Comparison of ENCODE assay signal across 12 mouse cellular contexts in genomic region chr12:59265942-59266231, GRCm38 (mm10). TPM values are rescaled to one million over a fixed set of nuclear protein-coding genes. Genes with fewer than 3 reads are reported as not detected.
DNase-seq lines count a peak whose midpoint lies in the region; ATAC-seq and TF ChIP-seq lines count a peak whose summit lies in the region.
"Had no signal": no experiment of that assay in that cellular context is flagged by ENCODE, and none has a peak within 500 bp of the region (broad histone marks: within the 10 kb centered on the region; RNA-seq: fewer than 3 reads in every experiment).

No protein-coding gene starts in this region.

- no peaks in the 10 kb centered on the region for H3K27me3 ChIP-seq in heart, embryonic 14.5 days (ENCODE audit: control insufficient read depth, insufficient read depth, low read length)
- no peaks in the 10 kb centered on the region for H3K27me3 ChIP-seq in neural tube, embryonic 12.5 days (replicated peaks)
- no peaks in the 10 kb centered on the region for H3K27me3 ChIP-seq in limb, embryonic 14.5 days (ENCODE audit: control insufficient read depth, insufficient read depth, low read length)

- TF ChIP-seq POLR2A in limb, embryonic 14.5 days (IDR thresholded peaks at IDR 0.05; ENCODE audit: borderline replicate concordance, extremely low read depth, insufficient read depth, insufficient read length): no peak

- H3K9ac ChIP-seq in heart, embryonic 14.5 days (ENCODE audit: low read length): no peak overlapping the region
- no peak overlapping the region for H3K9ac ChIP-seq in neural tube, embryonic 12.5 days
- H3K9ac ChIP-seq in limb, embryonic 14.5 days (ENCODE audit: low read depth, low read length, severe bottlenecking): no peak overlapping the region

- 82% methylated on average over 4 of the region's 4 CpGs for WGBS in heart, embryonic 14.5 days
- 73% methylated on average over 4 of the region's 4 CpGs for WGBS in neural tube, embryonic 12.5 days
- 79% methylated on average over 4 of the region's 4 CpGs for WGBS in limb, embryonic 14.5 days

- intact Hi-C loops in heart, postnatal 36 days (cut with DNase I): loop anchor here (10.0 kb wide), 1 partner anchor 1319 kb away; no protein-coding TSS in a partner anchor
- intact Hi-C loops in left cerebral cortex, postnatal 25 days (cut with DNase I): loop anchor here (10.0 kb wide), 2 partner anchors 359 to 529 kb away; no protein-coding TSS in a partner anchor

- no peaks in the 10 kb centered on the region for H3K36me3 ChIP-seq in heart, embryonic 14.5 days (ENCODE audit: control insufficient read depth, insufficient read depth, low read length)
- H3K36me3 ChIP-seq in neural tube, embryonic 12.5 days: no peaks in the 10 kb centered on the region
- H3K36me3 ChIP-seq in limb, embryonic 14.5 days (ENCODE audit: control insufficient read depth, insufficient read depth, low read length): no peaks in the 10 kb centered on the region
- H3K36me3 ChIP-seq: heart, embryonic 10.5 days had no signal

- H3K4me2 ChIP-seq in heart, embryonic 14.5 days (ENCODE audit: low read length): peak overlapping the region; percentile 13; the same call in 1 of the 2 replicates
- peak overlapping the region; percentile 43 for H3K4me2 ChIP-seq in neural tube, embryonic 12.5 days (replicated peaks)
- H3K4me2 ChIP-seq in limb, embryonic 14.5 days (replicated peaks; ENCODE audit: low read depth, low read length, severe bottlenecking): peak overlapping the region; percentile 21; the same call in 1 of the 2 replicates
- H3K4me2 ChIP-seq: liver, embryonic 11.5 days had no signal

- H3K9me3 ChIP-seq in heart, embryonic 14.5 days (ENCODE audit: control insufficient read depth, low read length): no peaks in the 10 kb centered on the region
- H3K9me3 ChIP-seq in neural tube, embryonic 12.5 days: no peaks in the 10 kb centered on the region
- no peaks in the 10 kb centered on the region for H3K9me3 ChIP-seq in limb, embryonic 14.5 days (ENCODE audit: control insufficient read depth, low read length)
- H3K9me3 ChIP-seq: heart, embryonic 10.5 days had no signal

- no peak overlapping the region for H3K4me3 ChIP-seq in heart, embryonic 14.5 days (ENCODE audit: control insufficient read depth in 1 of 2, insufficient read depth in 1 of 2, low read depth in 1 of 2, low read length in 2 of 2)
- H3K4me3 ChIP-seq in neural tube, embryonic 12.5 days: no peak overlapping the region
- no peak overlapping the region for H3K4me3 ChIP-seq in limb, embryonic 14.5 days (replicated peaks; ENCODE audit: low read length)
- H3K4me3 ChIP-seq: heart, embryonic 10.5 days had no signal

- ATAC-seq in heart, embryonic 14.5 days (ENCODE audit: insufficient number of reproducible peaks, insufficient read depth, low FRiP score, low read depth): no peak
- ATAC-seq in neural tube, embryonic 12.5 days (ENCODE audit: low FRiP score, low read depth): 0 out of 2 replicates have a peak, but pooled peaks have one; percentile 9
- ATAC-seq in limb, embryonic 14.5 days (ENCODE audit: low FRiP score, low read depth): no peak
- ATAC-seq in monocyte, adult 5-6 weeks (replicated peaks; ENCODE audit: insufficient number of reproducible peaks, low FRiP score, low TSS enrichment, poor library complexity, severe bottlenecking): no peak

- H3K27ac ChIP-seq in heart, embryonic 14.5 days (replicated peaks in 1 of 2; ENCODE audit: control insufficient read depth in 1 of 2, insufficient read depth in 1 of 2, low read depth in 2 of 2, low read length in 2 of 2): no peak overlapping the region
- H3K27ac ChIP-seq in neural tube, embryonic 12.5 days: no peak overlapping the region
- no peak overlapping the region for H3K27ac ChIP-seq in limb, embryonic 14.5 days (replicated peaks; ENCODE audit: low read depth, low read length)
- H3K27ac ChIP-seq: heart, embryonic 10.5 days had no signal

- no peaks in the 10 kb centered on the region for H3K4me1 ChIP-seq in heart, embryonic 14.5 days (ENCODE audit: control insufficient read depth in 2 of 2, insufficient read depth in 2 of 2, low read length in 2 of 2)
- H3K4me1 ChIP-seq in neural tube, embryonic 12.5 days: no peaks in the 10 kb centered on the region
- peaks cover 4% of the 10 kb centered on the region; the same call in 1 of the 2 replicates for H3K4me1 ChIP-seq in limb, embryonic 14.5 days (ENCODE audit: control insufficient read depth, insufficient read depth, low read length)
- H3K4me1 ChIP-seq: heart, embryonic 10.5 days had no signal

- DNase-seq in heart, postnatal 36 days: no peak
- DNase-seq in neural tube, embryonic 10.5 days (ENCODE audit: extremely low spot score, low spot score): no peak
- no peak for DNase-seq in limb, embryonic 14.5 days (ENCODE audit: low spot score)
- no peak for DNase-seq in kidney, postnatal 36 days
- DNase-seq in left cerebral cortex, postnatal 25 days (ENCODE audit: low spot score in 2 of 2): no peak
- DNase-seq: adrenal gland, adult 2 months; gastrocnemius, postnatal 10 days had no signal

RNA-seq across cellular contexts. Expression of gene Fbxo33, which starts 46.4 kb away (rescaled TPM):
- 8.5 and 11.9 TPM in 2 replicates for polyA plus RNA-seq in heart, embryonic 14.5 days (2014; fragmentation: Nextera tagmentation; extraction: Ambion mirVana)
- 10 to 100 TPM in 1 of 2 experiments, 1 to 10 TPM in 1; 9.0 to 10.7 TPM for total RNA-seq in heart, postnatal 36 days (2021)
- polyA plus RNA-seq in neural tube, embryonic 12.5 days (2016; fragmentation: Nextera tagmentation; extraction: Ambion mirVana): 9.9 and 10.8 TPM in 2 replicates
- 10.2 and 12.8 TPM in 2 replicates for polyA plus RNA-seq in limb, embryonic 14.5 days (2012; rRNA removed)
- 10.5 and 11.0 TPM in 2 replicates for polyA plus RNA-seq in limb, embryonic 14.5 days (2014; fragmentation: Nextera tagmentation; extraction: Ambion mirVana)
- 49.2 to 104 TPM (median 82.1 TPM) in 3 replicates for total RNA-seq in monocyte, adult 5-6 weeks (2017)
- 10 to 100 TPM; 65.3 to 66.0 TPM for total RNA-seq in left cerebral cortex, postnatal 25 days (2021)
